17 mouse cellular contexts compared by ENCODE assay signal in genomic region chr4:133941576-133941975, GRCm38 (mm10). TPM values are rescaled to one million over a fixed set of nuclear protein-coding genes. Genes with fewer than 3 reads are reported as not detected.
DNase-seq lines count a peak whose midpoint lies in the region; ATAC-seq and TF ChIP-seq lines count a peak whose summit lies in the region.
"Had no signal": no experiment of that assay in that cellular context is flagged by ENCODE, and none has a peak within 500 bp of the region (broad histone marks: within the 10 kb centered on the region; RNA-seq: fewer than 3 reads in every experiment).

No protein-coding gene starts in this region.

- ATAC-seq in granulocyte monocyte progenitor cell, adult 5-6 weeks (replicated peaks; ENCODE audit: poor library complexity, severe bottlenecking), result peak; percentile 23; the same call in 1 of the 2 replicates
- peak; percentile 65 for ATAC-seq in stomach, postnatal 0 days (ENCODE audit: low FRiP score, low TSS enrichment)
- ATAC-seq: activated CD4-positive, CD25-positive, alpha-beta regulatory T cell, adult 4 months; forebrain, embryonic 13.5 days; intestine, embryonic 15.5 days had no signal

- no peaks in the 10 kb centered on the region for H3K36me3 ChIP-seq in stomach, postnatal 0 days (ENCODE audit: control insufficient read depth, insufficient read depth, low read length)
- H3K36me3 ChIP-seq: embryonic facial prominence, embryonic 15.5 days; intestine, embryonic 15.5 days had no signal

- H3K9ac ChIP-seq in stomach, postnatal 0 days (ENCODE audit: low read length), result no peak overlapping the region
- H3K9ac ChIP-seq: embryonic facial prominence, embryonic 15.5 days; forebrain, embryonic 13.5 days; intestine, embryonic 15.5 days; liver, embryonic 14.5 days had no signal

- TF ChIP-seq CTCF in stomach, postnatal 0 days (IDR thresholded peaks at IDR 0.05; ENCODE audit: low read depth), result no peak

- 31% methylated on average over 3 of the region's 3 CpGs for WGBS in stomach, postnatal 0 days

- no peak overlapping the region for H3K4me2 ChIP-seq in stomach, postnatal 0 days (replicated peaks; ENCODE audit: low read depth)
- H3K4me2 ChIP-seq: embryonic facial prominence, embryonic 15.5 days; forebrain, embryonic 13.5 days; intestine, embryonic 15.5 days had no signal

- H3K4me1 ChIP-seq in stomach, postnatal 0 days (replicated peaks; ENCODE audit: control insufficient read depth, insufficient read depth), result no peaks in the 10 kb centered on the region
- H3K4me1 ChIP-seq: embryonic facial prominence, embryonic 15.5 days; forebrain, embryonic 13.5 days; intestine, embryonic 15.5 days had no signal

- H3K27me3 ChIP-seq in stomach, postnatal 0 days (ENCODE audit: control insufficient read depth, insufficient read depth, low read length), result no peaks in the 10 kb centered on the region
- H3K27me3 ChIP-seq: embryonic facial prominence, embryonic 15.5 days; forebrain, embryonic 13.5 days; intestine, embryonic 15.5 days had no signal

- DNase-seq in gastrocnemius, adult 18-20 months (ENCODE audit: low spot score), result peak; percentile 16
- DNase-seq in gastrocnemius, adult 8-10 months (ENCODE audit: low spot score in 2 of 2), result no peak
- DNase-seq in lung, postnatal 10 days, result peak; percentile 19
- DNase-seq in lung, postnatal 25 days (ENCODE audit: low spot score), result no peak
- DNase-seq in stomach, postnatal 0 days (ENCODE audit: low spot score), result no peak
- DNase-seq in embryo, embryonic 10 days (ENCODE audit: low spot score), result no peak
- no peak for DNase-seq in cerebellum, adult 9-10 months
- DNase-seq: cerebellum, postnatal 36 days; kidney, postnatal 36 days; right cerebral cortex, postnatal 14 days; thymus, adult 18-20 months had no signal

- no peak for TF ChIP-seq EP300 in stomach, postnatal 0 days (optimal IDR thresholded peaks at IDR 0.05)

- no peaks in the 10 kb centered on the region for H3K9me3 ChIP-seq in stomach, postnatal 0 days (ENCODE audit: control insufficient read depth, low read length)
- H3K9me3 ChIP-seq: embryonic facial prominence, embryonic 15.5 days; intestine, embryonic 15.5 days had no signal

- no peak overlapping the region for H3K4me3 ChIP-seq in stomach, postnatal 0 days (ENCODE audit: low read depth, low read length)
- H3K4me3 ChIP-seq: embryonic facial prominence, embryonic 15.5 days; forebrain, embryonic 13.5 days; intestine, embryonic 15.5 days had no signal

- no peak overlapping the region for H3K27ac ChIP-seq in stomach, postnatal 0 days (replicated peaks)
- H3K27ac ChIP-seq: embryonic facial prominence, embryonic 15.5 days; forebrain, embryonic 13.5 days; intestine, embryonic 15.5 days; liver, embryonic 14.5 days had no signal

RNA-seq across cellular contexts. Expression of gene Hmgn2, which starts 26.9 kb away (rescaled TPM):
- total RNA-seq in gastrocnemius, adult 18-20 months (2021), result 10 to 100 TPM; 36.3 to 50.4 TPM
- 10 to 100 TPM; 28.5 to 36.6 (median 31.6) TPM for total RNA-seq in gastrocnemius, adult 8-10 months (2022)
- total RNA-seq in granulocyte monocyte progenitor cell, adult 5-6 weeks (2014; fragmentation: Nextera tagmentation), result 1,589 and 1,765 TPM in 2 replicates
- total RNA-seq in granulocyte monocyte progenitor cell, adult 5-6 weeks (2017), result 943 and 964 TPM in 2 replicates
- 762 and 782 TPM in 2 replicates for polyA plus RNA-seq in stomach, postnatal 0 days (2015; fragmentation: Nextera tagmentation; extraction: Ambion mirVana)

RNA-seq across cellular contexts. Expression of gene Rps6ka1, which starts 54.0 kb away (rescaled TPM):
- 1 to 10 TPM; 4.8 to 5.0 TPM for total RNA-seq in gastrocnemius, adult 18-20 months (2021)
- 1 to 10 TPM; 3.3 to 4.7 (median 4.0) TPM for total RNA-seq in gastrocnemius, adult 8-10 months (2022)
- 172 and 174 TPM in 2 replicates for total RNA-seq in granulocyte monocyte progenitor cell, adult 5-6 weeks (2014; fragmentation: Nextera tagmentation)
- 148 and 151 TPM in 2 replicates for total RNA-seq in granulocyte monocyte progenitor cell, adult 5-6 weeks (2017)
- polyA plus RNA-seq in stomach, postnatal 0 days (2015; fragmentation: Nextera tagmentation; extraction: Ambion mirVana), result 45.5 and 46.0 TPM in 2 replicates

RNA-seq across cellular contexts. Expression of gene Dhdds, which starts 59.1 kb away (rescaled TPM):
- total RNA-seq in gastrocnemius, adult 18-20 months (2021), result 1 to 10 TPM; 8.6 to 9.7 TPM
- total RNA-seq in gastrocnemius, adult 8-10 months (2022), result 1 to 10 TPM; 8.0 to 9.1 (median 8.8) TPM
- 45.3 and 57.1 TPM in 2 replicates for total RNA-seq in granulocyte monocyte progenitor cell, adult 5-6 weeks (2014; fragmentation: Nextera tagmentation)
- total RNA-seq in granulocyte monocyte progenitor cell, adult 5-6 weeks (2017), result 22.8 and 24.8 TPM in 2 replicates
- 23.1 TPM in 2 replicates for polyA plus RNA-seq in stomach, postnatal 0 days (2015; fragmentation: Nextera tagmentation; extraction: Ambion mirVana)

Comparison
In these comparisons a context has a peak if more than half of its experiments do, and no peak if none do; other contexts are left out.
1. DNase-seq: peak in gastrocnemius, adult 18-20 months (single experiment) and lung, postnatal 10 days (single experiment); none in gastrocnemius, adult 8-10 months (0 of 2), lung, postnatal 25 days (single experiment), stomach, postnatal 0 days (single experiment), embryo, embryonic 10 days (single experiment) and cerebellum, adult 9-10 months (single experiment).
2. RNA of gene Hmgn2, which starts 26.9 kb away (total RNA-seq): 943 to 1,765 TPM in granulocyte monocyte progenitor cell, adult 5-6 weeks; 36.3 to 50.4 TPM in gastrocnemius, adult 18-20 months and 28.5 to 36.6 TPM in gastrocnemius, adult 8-10 months; every median in the first group is over 10 times any median in the second.
3. RNA of gene Rps6ka1, which starts 54.0 kb away (total RNA-seq): 148 to 174 TPM in granulocyte monocyte progenitor cell, adult 5-6 weeks; 4.8 to 5.0 TPM in gastrocnemius, adult 18-20 months and 3.3 to 4.7 TPM in gastrocnemius, adult 8-10 months; every median in the first group is over 10 times any median in the second.